Mouse (Mus musculus) liver, embryonic 11.5 days (tissue): ENCODE measurements around the gene Nos1ap. TPM values are rescaled to one million over a fixed set of nuclear protein-coding genes. Genes with fewer than 3 reads are reported as not detected.

Experiments
- ATAC-seq: fragments of 200-750 bp; cut with Nextera tagmentation; replicated peaks from 2 replicates; pipeline ENCODE4 v1.8.0; 2017; ENCODE audit warnings: moderate number of reproducible peaks, mild to moderate bottlenecking, moderate TSS enrichment, moderate library complexity; ENCODE audit not compliant: low FRiP score
- DNase-seq: peaks from one replicate; pipeline ENCODE4 v3.0.0-alpha.2; 2017; ENCODE audit warnings: low spot score
- H3K27ac ChIP-seq: fragments of 300-500 bp; sonication (generic); 2 replicates; pipeline ENCODE4 v1.5.1; 2014; ENCODE audit warnings: mild to moderate bottlenecking, low read depth, low read length, control low read depth
- H3K27me3 ChIP-seq: fragments of 300-500 bp; sonication (generic); replicated peaks from 2 replicates; pipeline ENCODE4 v1.6.1; 2014; ENCODE audit warnings: low read length, mixed read lengths; ENCODE audit not compliant: control insufficient read depth, insufficient read depth
- H3K36me3 ChIP-seq: fragments of 300-500 bp; sonication (generic); 2 replicates; pipeline ENCODE4 v1.6.1; 2014; ENCODE audit warnings: mild to moderate bottlenecking, low read length, moderate library complexity, mixed read lengths; ENCODE audit not compliant: control insufficient read depth, insufficient read depth
- H3K4me1 ChIP-seq: fragments of 300-500 bp; sonication (generic); replicated peaks from 2 replicates; pipeline ENCODE4 v1.6.1; 2014; ENCODE audit warnings: low read length, mixed read lengths; ENCODE audit not compliant: control insufficient read depth, insufficient read depth
- H3K4me2 ChIP-seq: fragments of 300-500 bp; sonication (generic); 2 replicates; pipeline ENCODE4 v1.6.1; 2014; ENCODE audit warnings: mild to moderate bottlenecking, control low read depth, moderate library complexity
- H3K4me3 ChIP-seq: fragments of 300-500 bp; sonication (generic); 2 replicates; pipeline ENCODE4 v1.5.1; 2014; ENCODE audit warnings: low read depth, low read length, control low read depth
- H3K9ac ChIP-seq: fragments of 300-500 bp; sonication (generic); 2 replicates; pipeline ENCODE4 v1.6.1; 2014; ENCODE audit warnings: low read depth, low read length, control low read depth
- H3K9me3 ChIP-seq: fragments of 300-500 bp; sonication (generic); 2 replicates; pipeline ENCODE4 v1.6.1; 2016; ENCODE audit warnings: low read length, inconsistent platforms, mixed read lengths; ENCODE audit not compliant: control insufficient read depth
- WGBS: fragments of 180-500 bp; shearing (Covaris S2); extraction: QIAGEN DNeasy Blood & Tissue Kit; methylation state at CpG from one replicate; pipeline ENCODE4 v1.1.7; 2014; 5-methylcytosine and 5-hydroxymethylcytosine counted together
- polyA plus RNA-seq: library from polyadenylated mRNA; unstranded; fragments of >200 nt; fragmentation: Nextera tagmentation; extraction: Ambion mirVana; gene quantifications from 2 replicates; pipeline ENCODE4 v1.2.1, GENCODE M21; 2014

Gene Nos1ap
- polyA plus RNA-seq, 1 experiment from 2014 or later: 8.8 TPM

DNA sequence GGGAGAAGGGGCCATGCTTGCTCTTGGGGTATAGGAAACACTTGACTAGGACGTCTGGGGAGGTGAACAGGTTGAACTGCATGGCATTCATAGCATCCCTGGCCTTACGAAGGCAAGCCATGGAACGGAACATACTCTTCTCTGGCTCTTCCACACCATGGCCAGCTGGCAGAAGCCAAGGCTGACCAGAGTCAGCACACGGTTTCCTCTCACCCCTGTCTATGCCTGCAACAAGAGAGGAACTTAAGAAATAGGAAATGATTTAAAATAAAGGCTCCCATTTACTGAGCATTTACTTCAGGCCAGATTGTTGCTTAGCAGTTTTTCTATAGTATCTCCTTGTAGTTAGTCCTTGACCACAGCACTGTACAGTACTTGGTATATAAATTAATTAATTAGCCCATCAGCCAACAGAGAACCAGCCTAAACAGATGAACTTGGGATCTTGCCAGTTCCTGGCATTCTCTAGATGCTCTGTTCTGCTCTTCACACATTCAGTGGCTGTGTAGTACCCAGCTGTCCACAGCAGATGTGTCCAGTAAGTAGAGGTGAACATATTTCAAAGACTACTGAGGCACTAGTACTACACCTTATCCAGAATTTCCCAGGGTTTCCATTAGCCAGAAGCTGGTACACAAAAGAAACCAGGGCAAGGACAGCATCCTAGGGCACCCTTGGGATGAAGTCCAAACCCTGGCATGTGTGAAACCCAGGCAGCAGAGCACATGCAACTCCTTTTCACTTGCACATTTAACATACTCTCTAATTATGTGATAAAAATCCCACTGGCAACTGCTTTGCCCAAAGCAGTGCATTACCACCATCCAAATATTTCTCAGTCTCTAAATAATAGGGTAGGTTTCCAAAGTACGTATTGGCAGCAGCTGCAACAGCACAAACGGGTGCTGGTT is 123.3 kb downstream of the Nos1ap start:
- no peak for ATAC-seq
- H3K4me3 ChIP-seq: no peak overlapping the region
- H3K9me3 ChIP-seq: no peaks in the 10 kb centered on the region
- no peaks in the 10 kb centered on the region for H3K27me3 ChIP-seq
- no peaks in the 10 kb centered on the region for H3K36me3 ChIP-seq
- 74% methylated on average over 6 of the region's 6 CpGs for WGBS
- no peak overlapping the region for H3K27ac ChIP-seq
- H3K4me2 ChIP-seq: no peak overlapping the region
- no peaks in the 10 kb centered on the region for H3K4me1 ChIP-seq
- DNase-seq: no peak
- H3K9ac ChIP-seq: no peak overlapping the region

DNA sequence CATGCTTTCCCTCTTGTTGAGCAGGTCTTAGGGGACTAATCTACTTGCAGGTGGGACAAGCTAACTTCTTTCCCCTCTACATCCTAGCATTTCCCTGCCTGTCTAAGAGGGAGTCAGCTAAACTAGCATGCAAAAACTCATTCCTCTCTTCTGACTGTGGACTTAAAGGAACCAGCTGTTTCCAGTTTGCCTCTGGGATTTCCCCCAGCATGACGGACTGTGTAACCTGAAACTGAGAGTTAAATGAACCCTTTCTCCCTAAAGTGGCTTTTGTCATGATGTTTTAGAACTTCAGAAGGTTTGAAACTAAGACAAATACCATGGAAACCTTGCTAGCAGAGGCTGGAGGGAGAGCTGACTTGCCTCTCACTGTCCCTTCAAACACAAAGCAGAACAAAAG is 127.5 kb downstream of the Nos1ap start:
- 71% methylated on average over 1 of the region's 1 CpGs for WGBS
- Histone ChIP-seq H3K36me3 (no peaks in the 10 kb centered on the region), H3K4me3 (no peak overlapping the region), H3K9ac (no peak overlapping the region), H3K4me1 (no peaks in the 10 kb centered on the region), H3K27me3 (no peaks in the 10 kb centered on the region), H3K4me2 (no peak overlapping the region), H3K9me3 (no peaks in the 10 kb centered on the region), H3K27ac (no peak overlapping the region)
- DNase-seq (no peak), ATAC-seq (no peak)

DNA sequence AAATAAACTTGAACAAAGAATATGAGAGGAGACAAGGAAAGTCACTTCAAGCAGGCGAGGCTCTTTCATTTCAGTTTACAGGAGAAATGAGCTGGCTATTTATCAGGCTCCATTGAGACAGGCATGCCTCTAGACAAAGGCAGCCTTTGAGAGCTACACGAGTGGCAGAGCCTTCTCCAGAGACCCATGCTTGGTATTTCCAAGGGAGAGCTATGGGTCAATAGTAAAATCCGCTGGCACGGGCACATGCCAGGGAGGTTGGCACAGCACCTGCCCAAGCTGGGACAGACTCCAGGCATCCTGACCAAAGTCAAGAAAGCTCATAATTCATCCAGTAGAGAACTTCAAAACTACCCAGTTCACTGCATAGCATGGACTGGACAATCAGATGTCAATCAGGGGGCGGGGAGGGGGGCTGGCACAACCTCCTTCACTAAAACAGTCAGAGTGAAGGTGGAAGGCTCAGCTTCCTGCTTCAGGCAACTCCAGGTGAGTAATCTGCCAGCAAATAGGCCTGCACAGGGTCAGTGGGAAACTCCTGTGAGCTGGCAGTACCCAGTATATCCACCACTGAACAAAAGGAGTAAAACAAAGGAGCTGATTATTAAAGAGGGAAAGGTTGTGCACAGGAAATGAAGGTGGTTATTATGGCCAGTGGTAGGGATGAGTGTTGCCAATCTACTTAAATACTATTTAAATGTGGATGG is 129.6 kb downstream of the Nos1ap start:
- H3K4me1 ChIP-seq: no peaks in the 10 kb centered on the region
- no peak overlapping the region for H3K27ac ChIP-seq
- 68% methylated on average over 5 of the region's 5 CpGs for WGBS
- no peak overlapping the region for H3K4me2 ChIP-seq
- no peaks in the 10 kb centered on the region for H3K27me3 ChIP-seq
- H3K9me3 ChIP-seq: no peaks in the 10 kb centered on the region
- H3K36me3 ChIP-seq: no peaks in the 10 kb centered on the region
- ATAC-seq: no peak
- no peak overlapping the region for H3K9ac ChIP-seq
- no peak overlapping the region for H3K4me3 ChIP-seq
- no peak for DNase-seq

DNA sequence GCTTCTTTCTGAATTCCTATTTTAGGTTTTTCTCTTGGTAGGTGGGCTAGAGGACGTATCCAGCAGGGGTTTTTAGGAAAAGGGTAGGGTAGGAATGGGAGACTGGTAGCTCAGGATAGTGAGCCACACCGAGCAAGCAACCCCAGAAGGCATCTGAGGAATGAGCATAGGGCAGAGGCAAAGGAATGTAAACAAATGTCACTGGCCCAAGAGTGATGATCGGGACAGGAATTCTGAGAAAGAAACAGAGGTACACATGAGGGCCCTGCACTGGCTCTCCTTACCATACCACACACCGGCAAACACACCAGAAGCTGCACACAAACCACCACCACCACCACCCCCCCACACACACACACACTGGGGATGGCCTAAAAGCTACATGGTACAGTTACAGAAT is 132.0 kb downstream of the Nos1ap start:
- H3K4me1 ChIP-seq: no peaks in the 10 kb centered on the region
- DNase-seq: no peak
- no peak overlapping the region for H3K27ac ChIP-seq
- no peak for ATAC-seq
- no peak overlapping the region for H3K9ac ChIP-seq
- H3K36me3 ChIP-seq: no peaks in the 10 kb centered on the region
- no peak overlapping the region for H3K4me2 ChIP-seq
- H3K27me3 ChIP-seq: no peaks in the 10 kb centered on the region
- 38% methylated on average over 4 of the region's 4 CpGs for WGBS
- H3K9me3 ChIP-seq: no peaks in the 10 kb centered on the region
- H3K4me3 ChIP-seq: no peak overlapping the region

DNA sequence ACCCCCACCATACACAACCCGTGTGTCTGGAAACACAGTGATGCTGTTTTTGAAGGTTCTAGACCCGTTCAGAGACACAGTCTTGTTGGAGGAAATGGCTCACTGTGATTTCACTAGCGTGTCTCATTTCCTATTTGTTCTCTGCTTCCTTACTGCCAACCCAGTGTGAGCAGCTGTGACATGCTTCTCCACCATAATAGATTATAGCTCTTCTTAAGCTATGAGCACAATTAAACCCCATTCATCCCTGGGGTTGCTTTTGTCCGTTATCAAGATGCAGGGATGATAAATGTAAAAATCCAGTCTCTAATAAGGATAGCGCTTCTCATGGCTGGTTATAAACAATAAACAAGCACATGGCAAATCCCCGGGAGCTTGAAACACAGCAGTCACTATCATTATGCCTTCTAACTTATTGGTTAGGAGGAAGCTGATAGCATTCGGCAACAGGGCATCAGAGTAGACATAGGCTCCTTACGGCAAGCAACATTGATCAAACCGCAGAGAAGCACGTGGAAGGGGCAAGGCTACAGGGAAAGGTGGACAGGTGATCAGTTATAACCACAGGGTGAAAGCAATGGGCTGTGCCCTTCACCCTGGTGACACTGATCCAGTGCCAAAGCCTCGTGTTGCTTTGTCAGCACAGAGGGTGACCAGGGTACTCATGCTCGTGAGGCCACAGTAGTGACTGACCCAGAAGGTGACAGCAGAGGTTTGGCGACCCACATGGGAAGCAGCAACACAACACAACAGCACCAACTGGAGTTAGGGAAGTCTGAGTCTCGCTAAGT is 133.6 kb downstream of the Nos1ap start:
- H3K4me3 ChIP-seq: no peak overlapping the region
- H3K9me3 ChIP-seq: no peaks in the 10 kb centered on the region
- 83% methylated on average over 14 of the region's 14 CpGs for WGBS
- no peak for DNase-seq
- H3K27ac ChIP-seq: no peak overlapping the region
- H3K4me2 ChIP-seq: no peak overlapping the region
- no peak overlapping the region for H3K9ac ChIP-seq
- H3K27me3 ChIP-seq: no peaks in the 10 kb centered on the region
- no peaks in the 10 kb centered on the region for H3K36me3 ChIP-seq
- H3K4me1 ChIP-seq: no peaks in the 10 kb centered on the region
- ATAC-seq: no peak

DNA sequence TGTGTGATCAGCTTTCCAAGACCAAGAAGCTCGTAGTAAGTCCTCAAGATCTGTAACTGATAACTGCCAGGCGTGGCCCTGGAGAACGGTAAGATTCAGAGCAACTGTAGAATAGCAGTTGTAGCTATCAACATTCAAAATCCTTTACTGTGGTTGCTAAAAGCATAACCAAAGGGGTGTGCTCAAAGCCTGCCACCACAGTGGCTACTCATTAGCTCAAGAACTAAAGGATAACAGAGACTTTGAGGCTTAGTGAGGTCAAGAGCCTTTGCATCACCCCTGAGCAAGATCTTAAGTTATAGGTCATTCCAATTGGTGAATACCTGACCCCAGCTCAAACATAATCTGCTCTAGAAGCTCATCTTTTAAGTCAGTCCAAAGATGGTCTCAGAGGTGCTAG is 134.3 kb downstream of the Nos1ap start:
- no peak overlapping the region for H3K9ac ChIP-seq
- no peaks in the 10 kb centered on the region for H3K4me1 ChIP-seq
- no peak overlapping the region for H3K4me3 ChIP-seq
- no peaks in the 10 kb centered on the region for H3K9me3 ChIP-seq
- H3K36me3 ChIP-seq: no peaks in the 10 kb centered on the region
- no peaks in the 10 kb centered on the region for H3K27me3 ChIP-seq
- WGBS: 73% methylated on average over 3 of the region's 3 CpGs
- DNase-seq: no peak
- no peak for ATAC-seq
- no peak overlapping the region for H3K27ac ChIP-seq
- H3K4me2 ChIP-seq: no peak overlapping the region

DNA sequence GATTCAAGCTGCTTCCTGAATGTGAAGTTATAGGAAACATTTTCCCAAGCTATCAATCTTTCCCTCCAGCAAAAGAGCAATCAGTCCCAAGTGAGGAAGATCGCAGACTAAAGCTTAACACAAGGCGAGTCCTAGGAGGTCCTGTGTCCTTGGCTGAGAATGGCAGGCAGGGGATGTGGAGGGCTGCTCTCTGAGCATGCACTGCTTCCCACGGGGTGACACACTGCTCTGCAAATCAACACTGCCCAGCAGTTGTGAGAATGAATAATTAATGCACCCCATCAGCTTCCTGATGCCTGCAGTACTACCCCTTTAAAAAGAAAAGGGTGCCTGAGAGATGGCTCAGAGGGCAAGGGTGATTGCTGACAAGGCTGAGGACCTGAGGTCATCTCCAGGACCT is 136.2 kb downstream of the Nos1ap start:
- H3K27me3 ChIP-seq: no peaks in the 10 kb centered on the region
- H3K9me3 ChIP-seq: no peaks in the 10 kb centered on the region
- H3K4me3 ChIP-seq: no peak overlapping the region
- no peak overlapping the region for H3K9ac ChIP-seq
- ATAC-seq (no peak), DNase-seq (no peak)
- no peak overlapping the region for H3K4me2 ChIP-seq
- 52% methylated on average over 3 of the region's 3 CpGs for WGBS
- no peak overlapping the region for H3K27ac ChIP-seq
- no peaks in the 10 kb centered on the region for H3K36me3 ChIP-seq
- no peaks in the 10 kb centered on the region for H3K4me1 ChIP-seq

DNA sequence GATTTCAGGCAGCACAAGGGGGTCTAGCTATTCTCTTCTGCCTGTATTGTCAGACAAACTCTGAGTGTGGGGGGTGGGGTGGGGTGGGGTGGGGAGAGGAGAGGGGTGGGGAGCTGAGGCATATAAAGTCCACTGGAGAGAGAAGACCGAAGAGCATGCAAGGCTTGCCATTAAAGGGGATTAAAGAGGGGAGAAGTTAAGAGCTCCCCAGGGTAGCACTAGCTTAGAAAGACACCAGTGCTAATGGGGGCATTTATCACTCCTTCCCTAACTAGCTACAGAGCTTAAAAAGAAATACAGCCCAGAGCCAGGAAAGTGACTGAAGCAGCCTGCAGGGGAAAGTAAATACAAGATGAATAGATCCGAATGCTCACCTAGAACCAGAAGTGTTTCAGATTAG is 141.4 kb downstream of the Nos1ap start:
- Histone ChIP-seq H3K36me3 (no peaks in the 10 kb centered on the region), H3K27me3 (no peaks in the 10 kb centered on the region)

More for the DNA sequence above, 141.4 kb downstream of the Nos1ap start:
- Histone ChIP-seq H3K4me2 (no peak overlapping the region), H3K9ac (no peak overlapping the region), H3K9me3 (no peaks in the 10 kb centered on the region), H3K27ac (no peak overlapping the region), H3K4me3 (no peak overlapping the region), H3K4me1 (no peaks in the 10 kb centered on the region)
- no peak for ATAC-seq
- no peak for DNase-seq
- WGBS: 33% methylated on average over 2 of the region's 2 CpGs
